Mouse (Mus musculus): ENCODE results near the gene Olfr1396. TPM values are rescaled to one million over a fixed set of nuclear protein-coding genes. Genes with fewer than 3 reads are reported as not detected.
"Not testable (repeated sequence)": the region's sequence is repeated elsewhere in the genome, so short reads cannot be mapped to it uniquely, and the experiment has no call there.

The Olfr1396 gene
- polyA plus RNA-seq, 1 experiment from 2014 or later = not detected

DNA sequence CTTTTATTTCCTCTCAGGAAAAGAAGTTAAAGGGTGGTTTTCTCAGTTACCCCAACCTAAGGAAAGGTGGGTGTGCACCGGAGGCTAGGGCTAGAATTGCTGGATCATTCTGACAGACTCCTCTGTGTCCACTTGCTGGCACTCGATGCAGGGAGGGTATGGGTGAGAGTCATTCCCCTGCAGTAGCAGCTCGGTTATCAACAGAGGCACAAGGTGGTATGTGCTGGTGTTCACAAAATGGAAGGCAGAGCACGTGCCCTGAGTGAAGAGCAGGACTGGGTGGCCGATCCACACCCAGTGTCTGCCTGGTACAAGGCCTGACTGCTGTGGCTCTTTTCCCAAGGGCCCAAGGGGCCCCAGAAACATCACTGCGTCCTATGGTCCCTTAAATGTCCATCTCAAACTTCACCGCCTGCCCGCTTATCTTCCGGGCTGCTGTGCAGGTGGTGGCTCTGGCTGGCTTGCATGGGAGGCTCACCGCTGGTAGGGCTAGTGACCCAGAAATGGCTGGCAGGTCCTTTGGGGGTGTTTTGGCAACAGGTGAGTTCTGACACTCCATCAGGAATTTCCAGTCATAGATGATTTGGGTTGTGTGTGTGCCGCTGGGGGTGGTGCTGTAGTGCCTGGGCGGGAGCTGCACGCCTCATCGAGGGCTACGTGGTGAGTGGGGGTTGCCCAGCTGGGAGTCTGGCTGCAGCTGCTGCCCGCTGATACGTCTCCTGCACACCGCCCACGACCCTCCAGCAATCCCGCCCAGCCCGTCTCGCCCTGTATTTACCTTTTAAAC is 26.7 kb downstream of the Olfr1396 start:
- Histone ChIP-seq H3K4me2 (replicated peaks) (no peak overlapping the region; the same call in 1 of the 2 replicates), H3K9ac (no peak overlapping the region), H3K4me1 (no peaks in the 10 kb centered on the region), H3K36me3 (no peaks in the 10 kb centered on the region), H3K4me3 (no peak overlapping the region), H3K9me3 (no peaks in the 10 kb centered on the region), H3K27ac (no peak overlapping the region), H3K27me3 (replicated peaks) (0 out of 2 replicates have a peak, but pooled peaks cover 3% of the 10 kb centered on the region)
- no peak for ATAC-seq (ENCODE audit: low FRiP score, low read depth)
- WGBS = 45% methylated on average over 22 of the region's 22 CpGs

DNA sequence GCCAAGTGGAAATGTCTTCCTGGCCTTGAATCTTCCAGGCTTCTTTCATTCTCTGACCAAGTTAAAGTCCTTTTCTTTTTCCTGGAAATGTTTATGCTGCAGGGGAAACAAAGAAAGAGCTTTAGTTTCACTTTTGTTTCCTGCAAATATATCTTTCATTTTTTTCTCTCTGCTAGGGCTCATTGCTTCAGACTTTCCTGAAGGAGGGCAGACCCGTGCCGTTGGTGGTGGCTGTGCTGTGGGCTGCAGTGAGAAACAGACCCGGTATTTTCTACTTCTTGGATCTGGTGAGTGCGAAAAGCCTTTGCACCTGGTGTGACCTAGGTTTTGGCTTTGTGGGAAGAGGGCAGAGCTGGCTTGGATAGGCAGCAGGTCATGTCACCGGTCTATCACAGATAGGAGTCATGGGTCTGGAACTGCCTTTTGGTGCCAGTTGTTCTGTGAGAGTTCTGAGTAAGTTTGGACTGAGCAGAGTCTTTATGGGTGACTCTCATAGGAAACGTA is 27.8 kb downstream of the Olfr1396 start:
- no peaks in the 10 kb centered on the region for H3K4me1 ChIP-seq
- 86% methylated on average over 6 of the region's 6 CpGs for WGBS
- H3K4me2 ChIP-seq (replicated peaks) = no peak overlapping the region
- H3K36me3 ChIP-seq = no peaks in the 10 kb centered on the region
- H3K4me3 ChIP-seq = no peak overlapping the region
- 0 out of 2 replicates have a peak, but pooled peaks cover 3% of the 10 kb centered on the region for H3K27me3 ChIP-seq (replicated peaks)
- no peak overlapping the region for H3K9ac ChIP-seq
- H3K27ac ChIP-seq = no peak overlapping the region
- H3K9me3 ChIP-seq = no peaks in the 10 kb centered on the region
- ATAC-seq (ENCODE audit: low FRiP score, low read depth) = no peak

DNA sequence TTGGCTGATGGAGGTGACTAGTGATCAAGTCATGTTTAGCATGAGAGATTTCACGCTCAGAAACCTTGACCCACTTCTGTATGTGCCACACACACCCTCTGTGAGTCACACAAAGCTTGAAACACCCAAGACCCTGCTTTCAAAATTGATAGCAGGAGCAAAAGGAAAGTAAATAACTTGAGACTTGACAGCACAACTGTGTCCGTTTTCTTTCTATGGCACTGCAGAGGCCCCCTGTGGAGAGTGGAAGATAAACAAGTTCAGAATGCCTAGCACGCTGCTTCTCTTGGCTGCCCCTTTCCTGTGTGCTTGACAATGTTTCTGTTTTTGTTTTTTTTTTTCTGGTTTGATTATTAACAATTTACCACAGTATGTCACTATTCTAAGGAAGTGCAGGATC is 29.8 kb downstream of the Olfr1396 start:
- Histone ChIP-seq H3K9me3 (no peaks in the 10 kb centered on the region), H3K4me1 (no peaks in the 10 kb centered on the region), H3K27me3 (replicated peaks) (0 out of 2 replicates have a peak, but pooled peaks cover 3% of the 10 kb centered on the region), H3K4me3 (no peak overlapping the region), H3K27ac (no peak overlapping the region), H3K36me3 (no peaks in the 10 kb centered on the region), H3K4me2 (replicated peaks) (no peak overlapping the region), H3K9ac (no peak overlapping the region)
- WGBS = 34% methylated on average over 3 of the region's 3 CpGs
- ATAC-seq (ENCODE audit: low FRiP score, low read depth) = no peak

DNA sequence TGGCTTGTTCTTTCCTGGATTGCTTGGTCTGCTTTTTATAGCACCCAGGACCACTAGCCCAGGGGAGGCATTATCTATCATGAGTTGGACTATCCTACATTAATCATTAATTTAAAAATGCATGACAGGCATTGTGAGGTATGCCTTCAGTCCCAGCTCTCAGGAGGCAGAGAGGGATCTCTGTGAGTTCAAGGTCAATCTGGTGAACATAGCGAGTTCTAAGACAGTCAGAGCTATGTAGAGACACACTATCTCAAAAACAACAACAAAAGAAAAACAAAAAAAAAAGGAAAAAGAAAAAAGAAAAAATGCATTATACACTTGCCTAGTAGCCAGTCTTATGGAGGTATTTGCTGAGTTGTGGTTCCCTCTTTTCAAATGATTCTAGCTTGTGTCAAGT is 30.3 kb downstream of the Olfr1396 start:
- H3K9me3 ChIP-seq = no peaks in the 10 kb centered on the region
- H3K27me3 ChIP-seq (replicated peaks) = 0 out of 2 replicates have a peak, but pooled peaks cover 3% of the 10 kb centered on the region
- no peak for ATAC-seq (ENCODE audit: low FRiP score, low read depth)
- H3K4me3 ChIP-seq = no peak overlapping the region
- no peaks in the 10 kb centered on the region for H3K36me3 ChIP-seq
- WGBS = 79% methylated on average over 1 of the region's 1 CpGs
- no peak overlapping the region for H3K4me2 ChIP-seq (replicated peaks)
- no peaks in the 10 kb centered on the region for H3K4me1 ChIP-seq
- no peak overlapping the region for H3K27ac ChIP-seq
- H3K9ac ChIP-seq = no peak overlapping the region

DNA sequence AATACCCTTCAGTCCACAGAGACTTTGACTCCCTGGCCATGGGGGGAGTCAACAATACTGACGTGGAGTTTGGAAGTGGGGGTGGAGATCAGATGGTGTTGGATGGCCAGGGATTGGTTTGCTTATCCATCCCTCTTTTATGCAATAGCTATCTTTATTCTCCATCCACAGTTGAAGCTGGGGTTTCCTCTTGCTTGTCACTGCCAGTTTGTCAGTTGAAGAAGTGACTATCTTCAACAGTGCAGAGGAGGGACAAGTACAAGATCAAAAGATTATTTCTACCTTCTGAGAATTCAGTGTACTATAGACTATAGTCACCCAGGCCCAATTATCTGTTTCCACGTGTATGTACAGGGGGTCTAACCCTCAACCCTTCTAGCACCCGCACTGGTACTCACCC is 30.9 kb downstream of the Olfr1396 start:
- Histone ChIP-seq H3K4me2 (replicated peaks) (no peak overlapping the region), H3K4me1 (no peaks in the 10 kb centered on the region), H3K36me3 (no peaks in the 10 kb centered on the region), H3K9me3 (no peaks in the 10 kb centered on the region), H3K27me3 (replicated peaks) (0 out of 2 replicates have a peak, but pooled peaks cover 3% of the 10 kb centered on the region), H3K27ac (no peak overlapping the region), H3K9ac (no peak overlapping the region), H3K4me3 (no peak overlapping the region)
- WGBS = 84% methylated on average over 3 of the region's 3 CpGs
- ATAC-seq (ENCODE audit: low FRiP score, low read depth) = no peak

DNA sequence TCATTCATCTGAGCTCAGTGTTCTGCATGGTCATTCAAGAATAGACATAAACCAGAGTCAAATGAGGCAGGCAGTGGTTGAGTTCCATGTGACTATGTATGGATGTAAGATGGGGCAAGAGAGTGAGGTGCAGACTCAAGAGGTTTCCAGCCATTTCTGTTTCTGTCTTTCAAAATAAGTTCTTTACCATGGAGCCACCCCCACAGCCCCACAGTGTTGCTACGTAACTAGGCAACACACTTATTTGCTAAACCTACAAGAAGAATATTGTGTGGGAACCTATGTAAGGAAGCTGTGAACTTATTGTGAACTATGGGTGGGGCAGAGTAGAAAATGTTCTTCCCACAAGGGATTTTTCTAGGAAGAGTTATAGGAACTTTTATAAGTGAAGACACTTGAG is 31.5 kb downstream of the Olfr1396 start:
- 0 out of 2 replicates have a peak, but pooled peaks cover 2% of the 10 kb centered on the region for H3K27me3 ChIP-seq (replicated peaks)
- H3K4me2 ChIP-seq (replicated peaks) = no peak overlapping the region
- WGBS = 89% methylated on average over 1 of the region's 1 CpGs
- H3K4me1 ChIP-seq = no peaks in the 10 kb centered on the region
- no peak overlapping the region for H3K9ac ChIP-seq
- H3K4me3 ChIP-seq = no peak overlapping the region
- H3K27ac ChIP-seq = no peak overlapping the region
- ATAC-seq (ENCODE audit: low FRiP score, low read depth) = no peak
- H3K9me3 ChIP-seq = no peaks in the 10 kb centered on the region
- no peaks in the 10 kb centered on the region for H3K36me3 ChIP-seq

DNA sequence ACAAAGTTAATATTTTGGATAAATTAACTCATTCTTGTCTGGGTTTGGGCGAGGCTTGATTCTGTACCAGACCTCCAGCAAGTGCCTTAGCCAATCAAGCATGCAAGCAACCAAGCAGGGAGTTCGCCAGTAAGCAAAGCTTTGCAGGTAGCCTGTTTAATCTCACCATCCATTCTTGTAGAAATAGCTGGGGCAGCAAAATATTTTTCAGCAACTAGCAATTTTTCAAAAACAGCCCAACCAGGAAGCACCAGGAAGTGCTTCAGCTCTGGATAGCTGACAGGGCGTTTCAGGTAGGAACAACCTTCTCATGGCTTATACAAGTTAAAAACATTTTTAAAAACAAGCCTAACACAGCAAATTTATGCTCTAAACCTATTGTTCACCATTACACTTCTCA is 32.8 kb downstream of the Olfr1396 start:
- no peaks in the 10 kb centered on the region for H3K27me3 ChIP-seq (replicated peaks)
- H3K36me3 ChIP-seq = no peaks in the 10 kb centered on the region
- no peak overlapping the region for H3K4me2 ChIP-seq (replicated peaks)
- no peak overlapping the region for H3K4me3 ChIP-seq
- H3K9ac ChIP-seq = no peak overlapping the region
- H3K4me1 ChIP-seq = no peaks in the 10 kb centered on the region
- no peaks in the 10 kb centered on the region for H3K9me3 ChIP-seq
- no peak overlapping the region for H3K27ac ChIP-seq
- ATAC-seq (ENCODE audit: low FRiP score, low read depth) = no peak
- 86% methylated on average over 3 of the region's 3 CpGs for WGBS

DNA sequence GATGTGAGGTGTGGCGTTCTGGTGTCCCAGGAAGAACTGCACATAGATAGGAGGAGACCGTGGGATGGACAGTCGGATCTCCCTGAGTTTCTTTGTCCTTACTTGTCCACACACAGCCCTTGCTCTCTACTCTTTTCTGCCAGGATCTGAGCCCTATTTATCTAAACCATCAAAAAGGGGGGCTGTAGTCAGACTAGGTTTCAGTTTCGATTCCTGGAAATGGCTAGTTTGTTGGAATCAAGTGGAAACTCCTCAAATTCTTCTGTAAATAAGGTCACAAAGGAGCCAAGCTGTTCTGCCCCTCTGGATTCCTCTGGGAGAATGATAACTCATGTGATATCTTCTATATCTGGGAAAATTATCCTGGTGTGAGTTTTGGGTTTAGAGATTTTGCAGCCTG is 33.3 kb downstream of the Olfr1396 start:
- ATAC-seq (ENCODE audit: low FRiP score, low read depth) = no peak
- H3K9me3 ChIP-seq = no peaks in the 10 kb centered on the region
- H3K36me3 ChIP-seq = no peaks in the 10 kb centered on the region
- H3K4me2 ChIP-seq (replicated peaks) = no peak overlapping the region
- no peaks in the 10 kb centered on the region for H3K4me1 ChIP-seq
- H3K27me3 ChIP-seq (replicated peaks) = no peaks in the 10 kb centered on the region
- H3K4me3 ChIP-seq = no peak overlapping the region
- WGBS = 89% methylated on average over 4 of the region's 4 CpGs
- no peak overlapping the region for H3K27ac ChIP-seq
- no peak overlapping the region for H3K9ac ChIP-seq

DNA sequence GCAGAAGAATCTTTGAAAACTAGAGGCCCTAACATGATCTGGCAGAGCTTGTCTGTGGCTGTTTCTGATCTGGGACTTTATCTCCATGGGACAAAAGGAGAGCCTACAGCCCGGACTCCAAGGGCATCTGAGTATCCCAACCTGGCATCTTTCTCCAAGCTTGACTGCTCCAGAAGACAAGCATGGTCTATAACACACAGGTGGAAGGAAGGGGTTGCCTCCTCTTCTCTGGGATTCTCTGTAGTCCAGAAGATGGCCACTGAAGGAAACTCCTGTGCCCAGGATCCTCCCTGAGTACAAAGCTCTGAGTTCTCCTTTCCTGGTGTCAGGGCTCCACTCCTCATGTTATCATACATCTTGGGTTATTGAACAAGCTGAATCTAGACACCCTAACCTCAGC is 34.0 kb downstream of the Olfr1396 start:
- Histone ChIP-seq H3K36me3 (no peaks in the 10 kb centered on the region), H3K9me3 (no peaks in the 10 kb centered on the region), H3K9ac (no peak overlapping the region), H3K27me3 (replicated peaks) (no peaks in the 10 kb centered on the region), H3K4me3 (no peak overlapping the region), H3K4me1 (no peaks in the 10 kb centered on the region), H3K27ac (no peak overlapping the region), H3K4me2 (replicated peaks) (no peak overlapping the region)
- ATAC-seq (ENCODE audit: low FRiP score, low read depth) = no peak
- WGBS = 86% methylated on average over 1 of the region's 1 CpGs

DNA sequence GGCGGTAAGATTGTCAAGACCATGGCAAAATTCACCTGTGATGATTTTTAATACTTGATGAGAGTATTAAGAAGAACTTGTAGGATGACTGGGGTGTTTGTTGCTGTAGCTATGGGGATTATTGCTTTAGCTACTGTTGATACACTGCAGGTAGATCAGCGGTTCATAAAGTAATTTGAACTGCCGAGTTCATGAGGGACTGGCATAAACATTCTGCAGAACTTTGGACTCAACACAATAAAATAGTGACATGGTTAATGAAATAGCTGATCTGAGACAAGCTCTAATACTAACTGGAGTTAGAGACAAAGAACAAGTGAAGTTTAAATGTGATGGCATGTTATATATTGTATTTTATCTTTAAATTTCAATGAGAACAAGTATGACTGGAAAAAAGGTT is 36.0 kb downstream of the Olfr1396 start:
- Histone ChIP-seq H3K9ac (no peak overlapping the region), H3K27me3 (replicated peaks) (no peaks in the 10 kb centered on the region), H3K4me2 (replicated peaks) (no peak overlapping the region), H3K27ac (no peak overlapping the region), H3K4me3 (no peak overlapping the region), H3K4me1 (no peaks in the 10 kb centered on the region), H3K36me3 (no peaks in the 10 kb centered on the region), H3K9me3 (no peaks in the 10 kb centered on the region)
- ATAC-seq (ENCODE audit: low FRiP score, low read depth) = no peak
- WGBS = 88% methylated on average over 3 of the region's 3 CpGs

DNA sequence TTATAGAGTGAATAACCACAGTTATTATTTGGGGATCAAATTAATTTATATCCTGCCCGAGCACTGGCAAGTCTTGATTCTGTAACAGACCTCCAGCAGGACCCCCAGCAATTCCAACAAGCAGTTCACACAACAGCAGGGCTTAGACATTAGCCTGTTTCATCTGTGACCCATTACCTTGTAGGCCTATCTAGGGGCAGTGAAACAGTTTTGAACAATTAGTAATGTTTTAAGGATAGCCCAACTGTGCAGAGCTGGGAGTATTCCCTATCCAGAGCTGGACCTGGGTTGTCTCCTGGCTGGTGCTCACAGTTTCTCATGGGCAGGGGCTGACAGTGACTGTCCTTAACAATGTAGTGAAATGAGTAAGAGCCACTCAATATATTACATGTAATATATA is 37.7 kb downstream of the Olfr1396 start:
- Histone ChIP-seq H3K36me3 (no peaks in the 10 kb centered on the region), H3K27me3 (replicated peaks) (no peaks in the 10 kb centered on the region), H3K9me3 (no peaks in the 10 kb centered on the region), H3K4me2 (replicated peaks) (no peak overlapping the region), H3K27ac (no peak overlapping the region), H3K4me3 (no peak overlapping the region), H3K9ac (no peak overlapping the region), H3K4me1 (no peaks in the 10 kb centered on the region)
- 84% methylated on average over 1 of the region's 1 CpGs for WGBS
- ATAC-seq (ENCODE audit: low FRiP score, low read depth) = no peak

DNA sequence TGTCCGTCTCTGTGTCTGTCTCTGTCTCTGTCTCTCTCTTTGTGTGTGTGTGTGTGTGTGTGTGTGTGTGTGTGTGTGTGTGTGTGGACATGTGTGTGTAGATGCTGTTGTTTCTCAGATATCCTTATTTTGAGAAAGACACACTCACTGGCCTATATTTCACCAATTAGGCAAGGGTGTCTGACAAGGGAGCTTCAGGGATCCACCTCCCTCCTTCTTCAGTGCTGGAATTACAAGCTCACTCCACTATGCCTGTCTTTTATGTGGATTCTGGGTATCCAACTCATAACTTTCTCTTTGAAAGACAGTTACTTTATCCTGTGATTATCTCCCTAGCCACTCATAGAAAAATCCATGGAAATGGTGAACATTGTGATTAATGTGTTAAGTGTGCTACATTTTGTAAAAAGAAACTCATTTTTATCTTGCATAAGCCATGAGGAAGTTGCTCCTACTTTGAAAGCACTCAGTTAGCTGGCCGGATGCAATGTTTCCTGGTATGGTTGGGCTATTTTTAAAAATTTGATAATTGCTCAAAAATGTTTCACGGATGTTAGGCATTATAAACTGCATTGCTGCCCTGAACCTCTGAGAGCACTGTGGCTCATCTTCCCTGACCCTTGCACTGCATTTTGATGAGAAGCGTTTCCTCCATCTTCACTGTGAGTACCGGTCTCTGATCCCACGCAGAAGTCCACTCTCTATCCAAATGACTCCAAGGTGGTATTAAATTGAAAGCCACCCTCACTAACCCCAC is 38.5 kb downstream of the Olfr1396 start, which contains the start of gene Ifi47:
Gene Ifi47 (plus strand): TSS at position 587 of the 757 bp plus-strand sequence.
- not testable (repeated sequence) for H3K27me3 ChIP-seq (replicated peaks); H3K9ac ChIP-seq; H3K36me3 ChIP-seq; H3K27ac ChIP-seq; H3K9me3 ChIP-seq; H3K4me3 ChIP-seq; H3K4me2 ChIP-seq (replicated peaks); H3K4me1 ChIP-seq; ATAC-seq (ENCODE audit: low FRiP score, low read depth)
- WGBS = 84% methylated on average over 6 of the region's 6 CpGs
